Mouse (Mus musculus) lung, adult 2 months (tissue): ENCODE measurements at regions not wholly inside any gene's neighbourhood (a gene's known extent, or its start where the extent isn't known, plus 50 kb on each side); places are given as distances from the start of the nearest gene placed in this dataset.

ENCODE experiments used
- DNase-seq: peaks from one replicate; pipeline ENCODE4 v3.0.0; 2022
- H3K4me1 ChIP-seq: fragments of 200-500 bp; 2 replicates; pipeline ENCODE4 v1.6.1; 2011; ENCODE audit warnings: low read length; ENCODE audit not compliant: control insufficient read depth, insufficient read depth
- H3K4me3 ChIP-seq: fragments of 200-500 bp; replicated peaks from 2 replicates; pipeline ENCODE3; 2011; ENCODE audit warnings: low read depth, mild to moderate bottlenecking, control low read depth, low read length; ENCODE audit errors: extremely low read depth
- CTCF ChIP-seq: fragments of 200-500 bp; IDR thresholded peaks from 2 replicates; pipeline ENCODE4 v1.5.1; 2011; ENCODE audit warnings: mild to moderate bottlenecking, low read length, control low read depth; ENCODE audit not compliant: insufficient read depth
- POLR2A ChIP-seq: fragments of 200-500 bp; IDR thresholded peaks from 2 replicates; pipeline ENCODE4 v1.6.1; 2011; ENCODE audit warnings: low read depth, mild to moderate bottlenecking, control low read depth, low read length, borderline replicate concordance; ENCODE audit errors: extremely low read depth
- WGBS: fragments of 180-500 bp; shearing (Covaris S2); methylation state at CpG from one replicate; pipeline ENCODE4 v1.1.7; 2018; 5-methylcytosine and 5-hydroxymethylcytosine counted together

- Histone ChIP-seq H3K4me3 (no peak overlapping the region), H3K4me1 (no peaks in the 10 kb centered on the region)
- DNase-seq: no peak
- 62% methylated on average over 6 of the region's 6 CpGs for WGBS
- TF ChIP-seq CTCF (no peak), POLR2A (no peak)
These were observed 932.6 kb downstream of the Synb start for GRCm38 (mm10) chr14:68361481-68361880.

- no peak overlapping the region for H3K4me3 ChIP-seq
- DNase-seq: no peak
- no peaks in the 10 kb centered on the region for H3K4me1 ChIP-seq
- no peak for TF ChIP-seq POLR2A
- no peak for TF ChIP-seq CTCF
- WGBS: 53% methylated on average over 7 of the region's 7 CpGs
These were observed 937.7 kb downstream of the Synb start for GRCm38 (mm10) chr14:68356396-68356795.

GRCm38 (mm10) chr14:68355462-68355905 lies 938.6 kb downstream of the Synb start:
- TF ChIP-seq POLR2A (no peak), CTCF (no peak)
- 72% methylated on average over 8 of the region's 8 CpGs for WGBS
- Histone ChIP-seq H3K4me3 (no peak overlapping the region), H3K4me1 (no peaks in the 10 kb centered on the region)
- no peak for DNase-seq

GRCm38 (mm10) chr14:68345527-68345926 lies 948.6 kb downstream of the Synb start:
- 0 out of 2 replicates have a peak, but pooled peaks cover 2% of the 10 kb centered on the region for H3K4me1 ChIP-seq
- no peak for DNase-seq
- H3K4me3 ChIP-seq: no peak overlapping the region
- no peak for TF ChIP-seq CTCF
- TF ChIP-seq POLR2A: no peak
- 36% methylated on average over 4 of the region's 4 CpGs for WGBS

GRCm38 (mm10) chr14:68344715-68345114 lies 949.4 kb downstream of the Synb start:
- 0 out of 2 replicates have a peak, but pooled peaks cover 2% of the 10 kb centered on the region for H3K4me1 ChIP-seq
- no peak overlapping the region for H3K4me3 ChIP-seq
- no peak for DNase-seq
- WGBS: 71% methylated on average over 3 of the region's 3 CpGs
- TF ChIP-seq CTCF (no peak), POLR2A (no peak)

- Histone ChIP-seq H3K4me1 (no peaks in the 10 kb centered on the region), H3K4me3 (no peak overlapping the region)
- 41% methylated on average over 5 of the region's 5 CpGs for WGBS
- no peak for DNase-seq
- TF ChIP-seq POLR2A: no peak
- TF ChIP-seq CTCF: no peak
These were observed 955.7 kb downstream of the Synb start for GRCm38 (mm10) chr14:68338440-68338839.

- DNase-seq: no peak
- no peaks in the 10 kb centered on the region for H3K4me1 ChIP-seq
- TF ChIP-seq CTCF (no peak), POLR2A (no peak)
- H3K4me3 ChIP-seq: no peak overlapping the region
- WGBS: 88% methylated on average over 1 of the region's 1 CpGs
These were observed 969.0 kb downstream of the Synb start for GRCm38 (mm10) chr14:68325061-68325460.

GRCm38 (mm10) chr14:68323008-68323407 lies 971.1 kb downstream of the Synb start:
- DNase-seq: no peak
- Histone ChIP-seq H3K4me3 (no peak overlapping the region), H3K4me1 (no peaks in the 10 kb centered on the region)
- 64% methylated on average over 6 of the region's 6 CpGs for whole genome bisulfite sequencing
- no peak for TF ChIP-seq POLR2A
- TF ChIP-seq CTCF: no peak

- TF ChIP-seq POLR2A (no peak), CTCF (no peak)
- no peak for DNase-seq
- 88% methylated on average over 2 of the region's 2 CpGs for WGBS
- Histone ChIP-seq H3K4me1 (no peaks in the 10 kb centered on the region), H3K4me3 (no peak overlapping the region)
These were observed 986.0 kb downstream of the Synb start for GRCm38 (mm10) chr14:68307973-68308660.

GRCm38 (mm10) chr14:68305166-68305565 lies 988.9 kb downstream of the Synb start:
- DNase-seq: no peak
- 72% methylated on average over 8 of the region's 8 CpGs for WGBS
- no peak for TF ChIP-seq POLR2A
- TF ChIP-seq CTCF: no peak
- Histone ChIP-seq H3K4me3 (no peak overlapping the region), H3K4me1 (no peaks in the 10 kb centered on the region)

- H3K4me1 ChIP-seq: no peaks in the 10 kb centered on the region
- no peak for TF ChIP-seq CTCF
- TF ChIP-seq POLR2A: no peak
- no peak overlapping the region for H3K4me3 ChIP-seq
- no peak for DNase-seq
- WGBS: 26% methylated on average over 4 of the region's 4 CpGs
These were observed 992.4 kb downstream of the Synb start for GRCm38 (mm10) chr14:68301710-68302109.
